Mouse (Mus musculus) stomach, embryonic 14.5 days (tissue): ENCODE measurements at regions not wholly inside any gene's neighbourhood (a gene's known extent, or its start where the extent isn't known, plus 50 kb on each side); places are given as distances from the start of the nearest gene placed in this dataset.

Experiments
- ATAC-seq: fragments of 200-750 bp; cut with Nextera tagmentation; 2 replicates; pipeline ENCODE4 v1.8.0; 2017; ENCODE audit warnings: low read depth, moderate TSS enrichment; ENCODE audit not compliant: insufficient number of reproducible peaks, insufficient read depth, low FRiP score
- H3K27ac ChIP-seq: fragments of 300-500 bp; sonication (generic); 2 replicates; pipeline ENCODE4 v1.5.1; 2014; ENCODE audit warnings: mild to moderate bottlenecking, low read length, moderate library complexity, mixed read lengths
- H3K27me3 ChIP-seq: fragments of 300-500 bp; sonication (generic); 2 replicates; pipeline ENCODE4 v1.6.1; 2014; ENCODE audit warnings: low read length, control low read depth, mixed read lengths; ENCODE audit not compliant: control insufficient read depth, insufficient read depth
- H3K36me3 ChIP-seq: fragments of 300-500 bp; sonication (generic); 2 replicates; pipeline ENCODE4 v1.6.1; 2014; ENCODE audit warnings: mild to moderate bottlenecking, control low read depth, low read length, moderate library complexity, mixed read lengths; ENCODE audit not compliant: control insufficient read depth, insufficient read depth
- H3K4me1 ChIP-seq: fragments of 300-500 bp; sonication (generic); 2 replicates; pipeline ENCODE4 v1.6.1; 2014; ENCODE audit warnings: low read length, control low read depth, mixed read lengths; ENCODE audit not compliant: control insufficient read depth, insufficient read depth
- H3K4me2 ChIP-seq: fragments of 300-500 bp; sonication (generic); replicated peaks from 2 replicates; pipeline ENCODE4 v1.6.1; 2014; ENCODE audit warnings: low read depth, low read length, control low read depth
- H3K4me3 ChIP-seq: fragments of 300-500 bp; sonication (generic); 2 replicates; pipeline ENCODE4 v1.5.1; 2014; ENCODE audit warnings: low read depth, low read length, control low read depth
- H3K9ac ChIP-seq: fragments of 300-500 bp; sonication (generic); replicated peaks from 2 replicates; pipeline ENCODE4 v1.6.1; 2014; ENCODE audit warnings: low read depth, mild to moderate bottlenecking, control low read depth, low read length, moderate library complexity, mixed read lengths
- H3K9me3 ChIP-seq: fragments of 300-500 bp; sonication (generic); 2 replicates; pipeline ENCODE4 v1.6.1; 2016; ENCODE audit warnings: low read depth, low read length, control low read depth; ENCODE audit not compliant: control insufficient read depth
- WGBS: fragments of 180-500 bp; shearing (Covaris S2); extraction: QIAGEN DNeasy Blood & Tissue Kit; methylation state at CpG from one replicate; pipeline ENCODE4 v1.1.7; 2014; 5-methylcytosine and 5-hydroxymethylcytosine counted together

GRCm38 (mm10) chr19:28163195-28163594, 152.2 kb upstream of the Rfx3 start:
- Histone ChIP-seq H3K27me3 (no peaks in the 10 kb centered on the region), H3K27ac (no peak overlapping the region), H3K4me1 (no peaks in the 10 kb centered on the region), H3K4me3 (no peak overlapping the region), H3K9ac (no peak overlapping the region), H3K4me2 (no peak overlapping the region), H3K36me3 (no peaks in the 10 kb centered on the region), H3K9me3 (no peaks in the 10 kb centered on the region)
- 85% methylated on average over 6 of the region's 6 CpGs for WGBS
- no peak for ATAC-seq

GRCm38 (mm10) chr19:28160582-28160981, 149.6 kb upstream of the Rfx3 start:
- no peak overlapping the region for H3K4me2 ChIP-seq
- no peaks in the 10 kb centered on the region for H3K9me3 ChIP-seq
- no peaks in the 10 kb centered on the region for H3K27me3 ChIP-seq
- H3K4me1 ChIP-seq = no peaks in the 10 kb centered on the region
- 80% methylated on average over 4 of the region's 4 CpGs for WGBS
- no peak overlapping the region for H3K4me3 ChIP-seq
- ATAC-seq = no peak
- no peak overlapping the region for H3K9ac ChIP-seq
- H3K36me3 ChIP-seq = no peaks in the 10 kb centered on the region
- H3K27ac ChIP-seq = no peak overlapping the region

- Histone ChIP-seq H3K4me1 (no peaks in the 10 kb centered on the region), H3K9me3 (no peaks in the 10 kb centered on the region), H3K27ac (no peak overlapping the region), H3K4me3 (no peak overlapping the region), H3K36me3 (no peaks in the 10 kb centered on the region), H3K9ac (no peak overlapping the region), H3K4me2 (no peak overlapping the region), H3K27me3 (no peaks in the 10 kb centered on the region)
- ATAC-seq = no peak
- WGBS = 75% methylated on average over 3 of the region's 3 CpGs
These were observed 146.2 kb upstream of the Rfx3 start for GRCm38 (mm10) chr19:28157196-28157595.

- Histone ChIP-seq H3K4me3 (no peak overlapping the region), H3K4me1 (no peaks in the 10 kb centered on the region), H3K36me3 (no peaks in the 10 kb centered on the region), H3K9me3 (no peaks in the 10 kb centered on the region), H3K9ac (no peak overlapping the region), H3K27me3 (no peaks in the 10 kb centered on the region), H3K4me2 (no peak overlapping the region), H3K27ac (no peak overlapping the region)
- ATAC-seq = no peak
- WGBS = 74% methylated on average over 10 of the region's 10 CpGs
These were observed 126.6 kb upstream of the Rfx3 start for GRCm38 (mm10) chr19:28137581-28137980.

GRCm38 (mm10) chr19:28134806-28135205, 123.8 kb upstream of the Rfx3 start:
- Histone ChIP-seq H3K4me1 (no peaks in the 10 kb centered on the region), H3K4me2 (no peak overlapping the region), H3K4me3 (no peak overlapping the region), H3K9ac (no peak overlapping the region), H3K27ac (no peak overlapping the region), H3K36me3 (no peaks in the 10 kb centered on the region), H3K9me3 (no peaks in the 10 kb centered on the region), H3K27me3 (no peaks in the 10 kb centered on the region)
- WGBS = 14% methylated on average over 1 of the region's 1 CpGs
- ATAC-seq = no peak

- H3K9me3 ChIP-seq = no peaks in the 10 kb centered on the region
- H3K9ac ChIP-seq = no peak overlapping the region
- H3K36me3 ChIP-seq = no peaks in the 10 kb centered on the region
- WGBS = 80% methylated on average over 10 of the region's 10 CpGs
- H3K4me3 ChIP-seq = no peak overlapping the region
- no peak overlapping the region for H3K4me2 ChIP-seq
- H3K27me3 ChIP-seq = no peaks in the 10 kb centered on the region
- no peaks in the 10 kb centered on the region for H3K4me1 ChIP-seq
- no peak for ATAC-seq
- no peak overlapping the region for H3K27ac ChIP-seq
These were observed 100.6 kb upstream of the Rfx3 start for GRCm38 (mm10) chr19:28111263-28112180.

GRCm38 (mm10) chr19:28095620-28096019, 84.7 kb upstream of the Rfx3 start:
- H3K4me1 ChIP-seq = no peaks in the 10 kb centered on the region
- no peak for ATAC-seq
- 25% methylated on average over 9 of the region's 9 CpGs for WGBS
- no peak overlapping the region for H3K4me2 ChIP-seq
- H3K4me3 ChIP-seq = no peak overlapping the region
- H3K36me3 ChIP-seq = no peaks in the 10 kb centered on the region
- no peak overlapping the region for H3K9ac ChIP-seq
- no peaks in the 10 kb centered on the region for H3K9me3 ChIP-seq
- H3K27me3 ChIP-seq = no peaks in the 10 kb centered on the region
- H3K27ac ChIP-seq = no peak overlapping the region

DNA sequence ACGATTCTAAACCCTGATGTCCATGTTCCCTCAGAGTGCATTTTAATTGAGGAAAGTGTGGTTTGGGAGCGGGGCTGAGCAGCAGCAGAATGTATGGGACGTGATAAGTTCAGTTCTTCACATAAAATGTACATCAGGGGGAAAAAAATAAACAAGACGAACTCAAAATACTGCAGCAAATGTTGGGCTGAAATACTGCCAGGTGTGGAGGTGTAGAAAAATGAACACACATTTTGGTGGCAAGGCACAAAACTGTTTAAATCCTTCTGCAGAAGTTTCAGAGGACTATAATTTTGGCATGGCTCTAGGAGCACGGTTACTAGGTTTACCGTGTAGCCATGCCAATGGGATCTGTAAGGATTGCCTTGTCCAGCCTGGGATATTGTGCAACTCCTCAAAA, 81.3 kb upstream of the Rfx3 start:
- Histone ChIP-seq H3K27me3 (no peaks in the 10 kb centered on the region), H3K9me3 (no peaks in the 10 kb centered on the region), H3K4me3 (no peak overlapping the region), H3K36me3 (no peaks in the 10 kb centered on the region), H3K9ac (no peak overlapping the region), H3K4me2 (no peak overlapping the region), H3K27ac (no peak overlapping the region), H3K4me1 (no peaks in the 10 kb centered on the region)
- 83% methylated on average over 6 of the region's 6 CpGs for WGBS
- no peak for ATAC-seq
